Mouse (Mus musculus) skeletal muscle tissue, adult 2 months (tissue): ENCODE data around the gene Gm4131.

ENCODE experiments used
- DNase-seq: peaks from one replicate; pipeline ENCODE4 v3.0.0-alpha.2; 2012; ENCODE audit warnings: low read depth, low spot score

Gene Gm4131

GRCm38 (mm10) chr14:62457420-62458181, 109.1 kb downstream of the Gm4131 start:
- DNase-seq = peak; percentile 48

GRCm38 (mm10) chr14:62456239-62456747, 110.4 kb downstream of the Gm4131 start, which contains the start of gene Gucy1b2:
Gucy1b2 (minus strand) TSS chr14:62456289.
- no peak for DNase-seq

GRCm38 (mm10) chr14:62455570-62455879, 111.2 kb downstream of the Gm4131 start:
- DNase-seq = no peak

- DNase-seq = no peak
Observed at GRCm38 (mm10) chr14:62454760-62455569, 111.8 kb downstream of the Gm4131 start.

GRCm38 (mm10) chr14:62454136-62454535, 112.6 kb downstream of the Gm4131 start:
- no peak for DNase-seq

- no peak for DNase-seq
Observed at GRCm38 (mm10) chr14:62453276-62453675, 113.4 kb downstream of the Gm4131 start.

- DNase-seq = no peak
Observed at GRCm38 (mm10) chr14:62450706-62451105, 116.0 kb downstream of the Gm4131 start.

- no peak for DNase-seq
Observed at GRCm38 (mm10) chr14:62447214-62447548, 119.5 kb downstream of the Gm4131 start.

- DNase-seq = peak; percentile 9
Observed at GRCm38 (mm10) chr14:62446385-62447213, 120.1 kb downstream of the Gm4131 start.

- DNase-seq = no peak
Observed at GRCm38 (mm10) chr14:62443840-62444430, 122.8 kb downstream of the Gm4131 start.

GRCm38 (mm10) chr14:62442971-62443370, 123.8 kb downstream of the Gm4131 start:
- no peak for DNase-seq

GRCm38 (mm10) chr14:62440036-62440435, 126.7 kb downstream of the Gm4131 start:
- no peak for DNase-seq

GRCm38 (mm10) chr14:62438236-62438635, 128.5 kb downstream of the Gm4131 start:
- DNase-seq = no peak

- DNase-seq = no peak
Observed at GRCm38 (mm10) chr14:62437806-62438205, 128.9 kb downstream of the Gm4131 start.

- DNase-seq = no peak
Observed at GRCm38 (mm10) chr14:62425277-62425691, 141.4 kb downstream of the Gm4131 start.

GRCm38 (mm10) chr14:62422265-62422664, 144.5 kb downstream of the Gm4131 start:
- no peak for DNase-seq

- no peak for DNase-seq
Observed at GRCm38 (mm10) chr14:62417501-62417900, 149.2 kb downstream of the Gm4131 start.

- DNase-seq = no peak
Observed at GRCm38 (mm10) chr14:62416742-62417134, 150.0 kb downstream of the Gm4131 start.

- no peak for DNase-seq
Observed at GRCm38 (mm10) chr14:62416007-62416741, 150.5 kb downstream of the Gm4131 start.
